Mouse (Mus musculus) hematopoietic stem cell, adult 5-6 weeks (primary cell): Measurements from ENCODE around the gene Fam81a. TPM values are rescaled to one million over a fixed set of nuclear protein-coding genes. Genes with fewer than 3 reads are reported as not detected.

Source experiments
- ATAC-seq, 2 experiments: fragments of 125-278 bp in 1 of 2; replicated peaks in 1 of 2; 2 replicates each; pipeline ENCODE4 v1.8.0; 2016 to 2017; ENCODE audit warnings: inconsistent platforms in 2 of 2, mild to moderate bottlenecking in 2 of 2, moderate number of reproducible peaks in 2 of 2, low read depth in 1 of 2, moderate TSS enrichment in 1 of 2; ENCODE audit not compliant: low FRiP score in 2 of 2, poor library complexity in 2 of 2, severe bottlenecking in 2 of 2, insufficient read depth in 1 of 2, low TSS enrichment in 1 of 2
- total RNA-seq: library from RNA; stranded (forward); fragments of 172-1452, 232-1000 nt; gene quantifications from 2 replicates; pipeline ENCODE4 v1.2.3, GENCODE M21; 2017

The Fam81a gene
- total RNA-seq, 1 experiment from 2014 or later: not detected

- ATAC-seq: no peak
These were observed 7.6 kb downstream of the Fam81a start for GRCm38 (mm10) chr9:70134716-70135115.

- ATAC-seq: no peak
These were observed 8.1 kb downstream of the Fam81a start for GRCm38 (mm10) chr9:70134215-70134614.

GRCm38 (mm10) chr9:70130786-70131185 lies 11.6 kb downstream of the Fam81a start:
- no peak for ATAC-seq

GRCm38 (mm10) chr9:70111869-70112286 lies 30.5 kb downstream of the Fam81a start:
- ATAC-seq: no peak

GRCm38 (mm10) chr9:70110871-70111270 lies 31.5 kb downstream of the Fam81a start:
- no peak for ATAC-seq

- peak; percentile 58 to 75 for ATAC-seq
These were observed 33.1 kb downstream of the Fam81a start for GRCm38 (mm10) chr9:70109279-70109678.

- no peak for ATAC-seq
These were observed 34.2 kb downstream of the Fam81a start for GRCm38 (mm10) chr9:70108151-70108550.

- no peak for ATAC-seq
These were observed 36.8 kb downstream of the Fam81a start for GRCm38 (mm10) chr9:70105573-70105972.

GRCm38 (mm10) chr9:70103106-70103505 lies 39.3 kb downstream of the Fam81a start:
- ATAC-seq: no peak

- no peak for ATAC-seq
These were observed 44.8 kb downstream of the Fam81a start for GRCm38 (mm10) chr9:70097542-70097941.

- no peak for ATAC-seq
These were observed 47.3 kb downstream of the Fam81a start for GRCm38 (mm10) chr9:70095016-70095415.

- no peak for ATAC-seq
These were observed 51.8 kb downstream of the Fam81a start for GRCm38 (mm10) chr9:70090541-70090940.

- no peak for ATAC-seq
These were observed 53.6 kb downstream of the Fam81a start for GRCm38 (mm10) chr9:70088786-70089096.

- no peak for ATAC-seq
These were observed 54.1 kb downstream of the Fam81a start for GRCm38 (mm10) chr9:70088041-70088785.

- no peak for ATAC-seq
These were observed 55.0 kb downstream of the Fam81a start for GRCm38 (mm10) chr9:70087379-70087778.

- no peak for ATAC-seq
These were observed 56.3 kb downstream of the Fam81a start for GRCm38 (mm10) chr9:70086091-70086490.

GRCm38 (mm10) chr9:70084107-70084506 lies 58.3 kb downstream of the Fam81a start:
- no peak for ATAC-seq

GRCm38 (mm10) chr9:70082357-70083204 lies 59.8 kb downstream of the Fam81a start:
- ATAC-seq: no peak

GRCm38 (mm10) chr9:70081767-70082166 lies 60.6 kb downstream of the Fam81a start:
- no peak for ATAC-seq
